Mouse (Mus musculus) lung, embryonic 14.5 days (tissue): ENCODE data around the gene Rnaseh2c. TPM values are rescaled to one million over a fixed set of nuclear protein-coding genes. Genes with fewer than 3 reads are reported as not detected.

Experiments
- ATAC-seq: fragments of 200-750 bp; cut with Nextera tagmentation; 2 replicates; pipeline ENCODE4 v1.8.0; 2017; ENCODE audit warnings: mild to moderate bottlenecking, moderate TSS enrichment, moderate library complexity; ENCODE audit not compliant: insufficient read depth
- DNase-seq: peaks from one replicate; pipeline ENCODE4 v3.0.0-alpha.2; 2015
- H3K27ac ChIP-seq: fragments of 300-500 bp; sonication (generic); 2 replicates; pipeline ENCODE4 v1.5.1; 2014; ENCODE audit warnings: low read depth, mild to moderate bottlenecking, moderate library complexity
- H3K27me3 ChIP-seq: fragments of 300-500 bp; sonication (generic); 2 replicates; pipeline ENCODE4 v1.6.1; 2014; ENCODE audit warnings: low read length, control low read depth; ENCODE audit not compliant: insufficient read depth
- H3K36me3 ChIP-seq: fragments of 300-500 bp; sonication (generic); 2 replicates; pipeline ENCODE4 v1.6.1; 2014; ENCODE audit warnings: control low read depth; ENCODE audit not compliant: insufficient read depth
- H3K4me1 ChIP-seq: fragments of 300-500 bp; sonication (generic); 2 replicates; pipeline ENCODE4 v1.6.1; 2014; ENCODE audit warnings: antibody characterized with exemption, control low read depth; ENCODE audit not compliant: insufficient read depth
- H3K4me2 ChIP-seq: fragments of 300-500 bp; sonication (generic); 2 replicates; pipeline ENCODE4 v1.6.1; 2014; ENCODE audit warnings: mild to moderate bottlenecking
- H3K4me3 ChIP-seq: fragments of 300-500 bp; sonication (generic); 2 replicates; pipeline ENCODE4 v1.5.1; 2014; ENCODE audit warnings: low read depth, low read length
- H3K9ac ChIP-seq: fragments of 300-500 bp; sonication (generic); 2 replicates; pipeline ENCODE4 v1.6.1; 2014
- H3K9me3 ChIP-seq: fragments of 300-500 bp; sonication (generic); 2 replicates; pipeline ENCODE4 v1.6.1; 2016; ENCODE audit warnings: low read depth, low read length, control low read depth
- CTCF ChIP-seq: IDR thresholded peaks from 2 replicates; pipeline ENCODE4 v1.5.1; 2016; ENCODE audit warnings: antibody characterized with exemption, low read depth
- WGBS: fragments of 180-500 bp; shearing (Covaris S2); extraction: QIAGEN DNeasy Blood & Tissue Kit; methylation state at CpG from one replicate; pipeline ENCODE4 v1.1.7; 2014; 5-methylcytosine and 5-hydroxymethylcytosine counted together
- polyA plus RNA-seq: library from polyadenylated mRNA; unstranded; fragments of >200 nt; fragmentation: Nextera tagmentation; extraction: Ambion mirVana; gene quantifications from 2 replicates; pipeline ENCODE4 v1.2.1, GENCODE M21; 2014

Gene Rnaseh2c
- 138 and 145 TPM in 2 replicates for polyA plus RNA-seq

DNA sequence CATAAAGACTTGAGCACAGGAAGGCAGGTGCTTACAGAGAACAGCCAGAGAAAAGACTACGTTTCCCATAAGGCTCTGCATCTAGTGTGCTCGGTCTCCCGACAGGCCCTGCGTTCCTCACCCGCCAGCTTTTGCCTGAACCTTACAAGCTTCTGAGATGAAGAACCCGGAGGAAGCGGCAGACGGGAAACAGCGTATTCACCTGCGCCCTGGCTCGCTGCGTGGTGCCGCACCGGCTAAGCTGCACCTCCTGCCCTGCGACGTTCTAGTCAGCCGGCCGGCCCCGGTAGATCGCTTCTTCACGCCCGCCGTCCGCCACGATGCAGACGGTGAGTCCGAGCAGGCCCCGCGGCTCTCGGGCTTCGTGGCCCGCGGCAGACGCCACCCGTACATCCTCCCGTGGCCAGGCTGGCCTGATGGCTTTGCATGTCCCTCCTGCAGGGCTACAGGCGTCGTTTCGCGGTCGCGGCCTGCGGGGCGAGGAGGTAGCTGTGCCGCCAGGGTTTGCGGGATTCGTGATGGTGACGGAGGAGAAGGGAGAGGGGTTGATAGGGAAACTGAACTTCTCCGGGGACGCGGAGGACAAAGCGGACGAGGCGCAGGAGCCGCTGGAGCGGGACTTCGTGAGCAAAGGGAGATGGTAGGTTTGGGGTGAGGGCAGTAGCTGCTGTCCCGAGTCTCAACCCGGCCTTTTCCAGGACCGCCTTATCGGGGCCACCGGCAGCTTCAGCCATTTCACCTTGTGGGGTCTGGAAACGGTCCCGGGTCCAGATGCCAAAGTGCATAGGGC lies at the start of gene Rnaseh2c:
Rnaseh2c (plus strand) TSS at position 122 of the 790 bp plus-strand sequence.
- Histone ChIP-seq H3K9me3 (no peaks in the 10 kb centered on the region), H3K27ac (peak within 1 kb of the TSS; percentile 88), H3K9ac (peak within 1 kb of the TSS; percentile 95), H3K36me3 (peaks cover 42% of the 10 kb centered on the region), H3K4me3 (peak within 1 kb of the TSS; percentile 91), H3K27me3 (no peaks in the 10 kb centered on the region), H3K4me2 (peak within 1 kb of the TSS; percentile 94), H3K4me1 (peaks cover 11% of the 10 kb centered on the region; the same call in 1 of the 2 replicates)
- TF ChIP-seq CTCF = no peak
- DNase-seq = peak; percentile 90
- WGBS = under 1% methylated on average over 64 of the region's 64 CpGs
- ATAC-seq = peak; percentile 87

DNA sequence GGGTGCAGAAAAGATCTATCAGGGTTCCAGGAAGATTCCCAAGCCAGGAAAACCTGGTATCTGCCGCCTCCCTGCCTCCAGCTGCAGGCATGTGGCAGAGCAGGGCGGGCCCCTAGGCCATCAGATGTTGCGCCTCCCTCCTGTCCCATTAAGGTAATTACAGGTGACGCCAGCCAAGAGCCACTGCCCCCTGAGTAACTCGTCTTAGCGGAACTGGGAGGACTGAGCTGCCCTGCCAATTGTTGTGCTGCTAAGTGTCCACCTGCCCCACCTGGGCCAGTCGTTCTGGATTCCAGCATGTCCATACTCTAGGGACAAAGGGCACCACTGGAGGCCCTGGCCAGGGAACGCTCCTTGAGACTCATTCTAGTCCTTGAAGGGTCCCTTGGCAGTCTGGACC lies 47.9 kb upstream of the Rnaseh2c start:
- Histone ChIP-seq H3K36me3 (no peaks in the 10 kb centered on the region), H3K4me1 (no peaks in the 10 kb centered on the region), H3K9ac (no peak overlapping the region; the same call in none of the 2 replicates), H3K9me3 (no peaks in the 10 kb centered on the region), H3K27me3 (peaks cover 28% of the 10 kb centered on the region), H3K4me3 (no peak overlapping the region), H3K4me2 (no peak overlapping the region), H3K27ac (no peak overlapping the region)
- ATAC-seq = no peak
- WGBS = 51% methylated on average over 8 of the region's 8 CpGs
- no peak for TF ChIP-seq CTCF
- DNase-seq = no peak

DNA sequence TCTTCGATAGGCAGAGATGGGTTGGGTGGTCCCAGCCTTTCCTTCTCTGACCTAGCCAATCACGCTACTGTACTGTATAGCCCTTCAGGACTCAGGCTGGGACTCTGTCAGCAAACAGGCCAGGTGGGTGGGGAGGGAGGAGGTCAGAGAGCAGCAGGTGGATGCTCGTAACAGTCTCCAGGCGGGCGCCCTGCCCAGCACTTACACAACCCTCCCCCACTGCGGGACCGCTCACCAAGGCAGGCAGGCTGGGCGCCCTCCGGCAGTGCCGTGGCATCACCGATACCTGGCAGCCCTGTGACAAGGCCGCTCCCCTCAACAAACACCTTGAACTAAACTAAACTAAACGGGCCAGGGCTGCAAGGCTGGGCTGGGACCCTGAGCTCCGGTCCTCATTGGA lies 47.5 kb upstream of the Rnaseh2c start:
- DNase-seq (no peak), ATAC-seq (peak; percentile 38; the same call in 1 of the 2 replicates)
- Histone ChIP-seq H3K9ac (no peak overlapping the region), H3K4me3 (no peak overlapping the region), H3K9me3 (no peaks in the 10 kb centered on the region), H3K4me1 (no peaks in the 10 kb centered on the region), H3K36me3 (no peaks in the 10 kb centered on the region), H3K27ac (no peak overlapping the region), H3K4me2 (no peak overlapping the region), H3K27me3 (peaks cover 33% of the 10 kb centered on the region)
- WGBS = 54% methylated on average over 14 of the region's 14 CpGs
- TF ChIP-seq CTCF = no peak

DNA sequence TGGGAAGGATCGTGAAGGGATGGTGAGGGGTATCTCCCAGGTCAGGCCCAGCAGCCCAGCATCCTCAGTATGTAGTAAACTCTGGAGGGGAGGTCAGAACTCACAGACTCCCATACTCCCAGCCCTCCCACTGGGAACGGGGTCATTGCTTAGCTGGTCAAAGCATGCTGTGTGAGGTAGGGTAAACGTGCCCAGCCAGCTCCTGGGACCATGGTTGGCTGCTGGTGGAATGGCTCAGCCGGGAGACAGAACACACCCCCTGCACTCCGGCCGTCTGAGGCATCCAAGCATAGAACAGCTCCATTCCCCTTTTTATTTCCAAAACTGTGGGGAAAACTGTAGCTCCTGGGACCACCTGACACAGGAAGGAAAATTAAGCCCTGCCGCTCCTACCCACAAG lies 43.5 kb upstream of the Rnaseh2c start:
- H3K4me1 ChIP-seq = peaks cover 6% of the 10 kb centered on the region
- no peak overlapping the region for H3K4me2 ChIP-seq
- H3K4me3 ChIP-seq = no peak overlapping the region
- no peak overlapping the region for H3K27ac ChIP-seq
- no peaks in the 10 kb centered on the region for H3K9me3 ChIP-seq
- no peak for ATAC-seq
- DNase-seq = no peak
- no peak overlapping the region for H3K9ac ChIP-seq
- H3K27me3 ChIP-seq = peaks cover 71% of the 10 kb centered on the region
- WGBS = 39% methylated on average over 7 of the region's 7 CpGs
- no peaks in the 10 kb centered on the region for H3K36me3 ChIP-seq
- no peak for TF ChIP-seq CTCF

DNA sequence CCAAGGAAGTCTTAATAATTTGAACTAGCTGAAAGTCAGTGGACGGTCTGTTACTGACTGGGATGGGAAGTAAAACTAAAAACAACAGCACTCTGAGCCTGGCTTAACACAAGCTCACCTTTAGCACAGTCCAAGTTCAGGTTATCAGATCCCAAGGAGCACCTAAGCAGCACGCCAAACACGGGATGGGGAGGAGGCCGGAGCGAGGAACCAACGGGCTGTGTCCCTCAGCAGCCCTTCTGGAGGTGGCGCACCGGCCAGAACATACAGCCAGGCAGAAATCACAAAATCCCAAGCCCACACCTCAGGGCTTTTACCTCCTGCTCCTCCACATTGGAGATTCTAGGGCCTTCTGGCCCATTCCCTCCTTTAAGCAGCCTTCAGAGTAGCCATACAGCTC lies 42.9 kb upstream of the Rnaseh2c start:
- no peak overlapping the region for H3K9ac ChIP-seq
- no peak overlapping the region for H3K4me2 ChIP-seq
- 60% methylated on average over 8 of the region's 8 CpGs for WGBS
- no peak for TF ChIP-seq CTCF
- no peak for DNase-seq
- ATAC-seq = no peak
- peaks cover 75% of the 10 kb centered on the region for H3K27me3 ChIP-seq
- peaks cover 6% of the 10 kb centered on the region for H3K4me1 ChIP-seq
- peak overlapping the region; percentile 39; the same call in 1 of the 2 replicates for H3K4me3 ChIP-seq
- no peak overlapping the region for H3K27ac ChIP-seq
- H3K36me3 ChIP-seq = no peaks in the 10 kb centered on the region
- H3K9me3 ChIP-seq = no peaks in the 10 kb centered on the region

DNA sequence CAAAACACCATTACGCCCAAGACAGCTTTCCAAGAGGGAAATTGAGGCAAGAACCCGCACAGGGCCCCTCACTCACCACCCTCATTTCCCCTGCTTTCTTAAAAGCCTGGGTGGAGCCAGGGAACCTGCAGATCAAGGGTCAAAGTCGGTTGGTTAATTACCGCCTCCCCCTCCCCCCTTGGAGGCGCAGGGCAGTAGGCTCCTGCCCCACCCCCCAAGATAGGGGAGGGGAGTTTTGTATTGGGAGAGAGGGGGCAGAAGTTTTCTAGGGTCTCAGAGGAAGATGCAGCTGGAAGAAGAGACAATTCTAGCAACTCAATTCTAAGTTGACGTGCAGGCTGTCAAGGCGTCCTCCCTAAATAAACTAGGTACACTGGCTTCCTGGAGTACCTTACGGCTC lies 42.4 kb upstream of the Rnaseh2c start:
- ATAC-seq (no peak), DNase-seq (no peak)
- H3K9ac ChIP-seq = no peak overlapping the region
- WGBS = 15% methylated on average over 8 of the region's 8 CpGs
- H3K4me1 ChIP-seq = peaks cover 6% of the 10 kb centered on the region
- peak overlapping the region; percentile 69 for H3K4me2 ChIP-seq
- no peaks in the 10 kb centered on the region for H3K36me3 ChIP-seq
- H3K27me3 ChIP-seq = peaks cover 77% of the 10 kb centered on the region
- H3K27ac ChIP-seq = no peak overlapping the region
- H3K4me3 ChIP-seq = peak overlapping the region; percentile 39
- H3K9me3 ChIP-seq = no peaks in the 10 kb centered on the region
- TF ChIP-seq CTCF = no peak

DNA sequence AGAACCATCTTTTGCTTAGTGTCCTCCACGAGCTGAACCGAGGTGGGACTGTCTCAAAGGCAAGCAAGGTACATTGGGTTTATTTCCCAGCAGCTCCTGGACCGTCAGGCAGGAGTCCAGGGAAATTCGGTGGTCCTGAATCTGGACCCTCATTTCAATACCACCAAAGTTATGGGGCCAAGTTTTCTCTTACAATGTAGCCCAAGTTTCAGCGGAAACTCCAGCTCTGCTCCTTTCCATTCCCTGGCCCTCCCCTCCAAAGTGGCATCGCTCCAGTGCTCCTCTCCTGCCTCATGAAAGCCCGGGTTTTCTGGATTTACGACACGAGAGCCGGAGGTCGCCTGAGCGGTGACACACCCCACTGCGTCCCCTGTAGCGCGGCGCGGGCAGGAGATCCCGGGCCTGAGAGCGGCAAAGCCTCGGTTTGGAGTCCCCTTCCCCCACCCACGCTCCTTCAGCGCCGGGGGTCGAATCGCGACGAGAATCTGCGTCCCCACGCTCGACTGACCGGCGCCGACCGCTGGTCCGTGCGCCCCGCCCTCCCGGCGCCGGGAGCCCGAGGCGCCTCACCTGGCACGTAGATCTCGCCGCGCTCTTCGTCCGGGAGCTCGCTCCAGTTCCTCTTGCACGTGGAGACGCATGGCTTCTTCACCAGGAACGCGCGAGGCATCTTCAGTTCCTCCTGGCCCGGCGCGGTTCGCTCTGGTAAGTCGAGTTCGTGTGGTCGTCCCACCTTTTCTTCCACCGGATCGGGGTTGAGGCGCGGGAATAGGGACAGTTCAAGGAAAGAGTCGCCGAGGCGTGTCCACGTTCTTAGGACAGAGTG lies 41.8 kb upstream of the Rnaseh2c start:
- WGBS = under 1% methylated on average over 69 of the region's 69 CpGs
- Histone ChIP-seq H3K9ac (0 out of 2 replicates have a peak overlapping the region, but pooled peaks have one; percentile 33), H3K4me3 (peak overlapping the region; percentile 39), H3K9me3 (no peaks in the 10 kb centered on the region), H3K4me2 (peak overlapping the region; percentile 69), H3K27me3 (peaks cover 77% of the 10 kb centered on the region), H3K36me3 (no peaks in the 10 kb centered on the region), H3K4me1 (peaks cover 6% of the 10 kb centered on the region), H3K27ac (no peak overlapping the region)
- ATAC-seq (peak; percentile 21; the same call in 1 of the 2 replicates), DNase-seq (peak; percentile 15)
- TF ChIP-seq CTCF = no peak
